Mouse (Mus musculus) C2C12 (cell line): Measurements from ENCODE around the gene Saa1. TPM values are rescaled to one million over a fixed set of nuclear protein-coding genes. Genes with fewer than 3 reads are reported as not detected.

Source experiments
- H3K27me3 ChIP-seq: one replicate; pipeline ENCODE4 v1.6.1; 2011; ENCODE audit not compliant: control insufficient read depth, insufficient read depth, insufficient read length
- H3K36me3 ChIP-seq: one replicate; pipeline ENCODE4 v1.6.1; 2011; ENCODE audit not compliant: control insufficient read depth, insufficient read depth
- H3K4me3 ChIP-seq: one replicate; pipeline ENCODE4 v1.5.1; 2011; ENCODE audit warnings: mild to moderate bottlenecking, control low read depth; ENCODE audit not compliant: poor library complexity, insufficient read depth, severe bottlenecking
- H3K79me2 ChIP-seq: one replicate; pipeline ENCODE4 v1.6.1; 2011; ENCODE audit not compliant: control insufficient read depth, insufficient read depth
- H3K79me3 ChIP-seq: one replicate; pipeline ENCODE4 v1.6.1; 2011; ENCODE audit warnings: low read depth, control low read depth
- H3ac ChIP-seq: one replicate; pipeline ENCODE3; 2011; ENCODE audit warnings: low read depth; ENCODE audit not compliant: control insufficient read depth, insufficient read length
- CEBPB ChIP-seq: IDR thresholded peaks from one replicate; pipeline ENCODE4 v1.6.1; 2011; ENCODE audit warnings: low read depth, mild to moderate bottlenecking, control low read depth, moderate library complexity
- CTCF ChIP-seq: IDR thresholded peaks from one replicate; pipeline ENCODE4 v1.5.1; 2011; ENCODE audit not compliant: control insufficient read depth, insufficient read depth, insufficient read length
- FOSL1 ChIP-seq: IDR thresholded peaks from one replicate; pipeline ENCODE4 v1.8.0; 2011; ENCODE audit warnings: mild to moderate bottlenecking, low read length; ENCODE audit not compliant: poor library complexity, insufficient read depth, severe bottlenecking
- MAX ChIP-seq: IDR thresholded peaks from one replicate; pipeline ENCODE4 v1.6.1; 2011; ENCODE audit warnings: mild to moderate bottlenecking, control low read depth
- MYOD1 ChIP-seq: IDR thresholded peaks from one replicate; pipeline ENCODE4 v1.6.1; 2011; ENCODE audit warnings: low read depth; ENCODE audit not compliant: control insufficient read depth, insufficient read length
- MYOG ChIP-seq: IDR thresholded peaks from one replicate; pipeline ENCODE4 v1.6.1; 2011; ENCODE audit not compliant: control insufficient read depth, insufficient read length; ENCODE audit errors: extremely low read depth
- USF1 ChIP-seq: IDR thresholded peaks from one replicate; pipeline ENCODE4 v1.6.1; 2011; ENCODE audit warnings: low read depth, mild to moderate bottlenecking, control low read depth, moderate library complexity
- polyA plus RNA-seq: library from polyadenylated mRNA; unstranded; fragments of >200 nt; fragmentation: generic; extraction: Trizol; gene quantifications from one replicate; pipeline ENCODE4 v1.2.1, GENCODE M21; 2012; ENCODE audit warnings: missing spikeins

The Saa1 gene
- polyA plus RNA-seq, 1 experiment, result not detected

- TF ChIP-seq FOSL1 (no peak), MAX (no peak), CEBPB (no peak), MYOD1 (no peak), CTCF (no peak), USF1 (no peak), MYOG (no peak)
- H3K4me3 ChIP-seq, result no peak overlapping the region
- no peaks in the 10 kb centered on the region for H3K36me3 ChIP-seq
- H3K79me3 ChIP-seq, result no peaks in the 10 kb centered on the region
- H3ac ChIP-seq, result no peak overlapping the region
- no peaks in the 10 kb centered on the region for H3K27me3 ChIP-seq
- H3K79me2 ChIP-seq, result no peaks in the 10 kb centered on the region
These were observed 4.0 kb downstream of the Saa1 start for GRCm38 (mm10) chr7:46738561-46739460.

- TF ChIP-seq MAX, result no peak
- no peak for TF ChIP-seq USF1
These were observed 7.8 kb downstream of the Saa1 start for GRCm38 (mm10) chr7:46734983-46735382.

GRCm38 (mm10) chr7:46732458-46732857, 10.3 kb downstream of the Saa1 start, which contains the start of gene Saa4:
Saa4 (minus strand) TSS chr7:46732603.
- Histone ChIP-seq H3K36me3 (no peaks in the 10 kb centered on the region), H3K79me3 (no peaks in the 10 kb centered on the region), H3K27me3 (no peaks in the 10 kb centered on the region), H3K4me3 (no peak within 1 kb of the TSS), H3K79me2 (no peaks in the 10 kb centered on the region), H3ac (no peak within 1 kb of the TSS)
- no peak for TF ChIP-seq USF1
- no peak for TF ChIP-seq MYOD1
- TF ChIP-seq MAX, result no peak
- no peak for TF ChIP-seq CEBPB
- no peak for TF ChIP-seq MYOG
- no peak for TF ChIP-seq CTCF
- no peak for TF ChIP-seq FOSL1

More at GRCm38 (mm10) chr7:46734983-46735382, 7.8 kb downstream of the Saa1 start:
- H3K36me3 ChIP-seq, result no peaks in the 10 kb centered on the region
- no peaks in the 10 kb centered on the region for H3K79me3 ChIP-seq
- H3ac ChIP-seq, result no peak overlapping the region
- no peaks in the 10 kb centered on the region for H3K27me3 ChIP-seq
- H3K4me3 ChIP-seq, result no peak overlapping the region
- no peaks in the 10 kb centered on the region for H3K79me2 ChIP-seq

GRCm38 (mm10) chr7:46727584-46727983, 15.2 kb downstream of the Saa1 start:
- Histone ChIP-seq H3K4me3 (no peak overlapping the region), H3ac (no peak overlapping the region), H3K79me3 (no peaks in the 10 kb centered on the region)

GRCm38 (mm10) chr7:46724396-46724795, 18.4 kb downstream of the Saa1 start:
- TF ChIP-seq MYOD1 (no peak), CTCF (no peak), FOSL1 (no peak), MYOG (no peak), CEBPB (no peak), MAX (no peak), USF1 (no peak)
- Histone ChIP-seq H3K79me3 (no peaks in the 10 kb centered on the region), H3ac (no peak overlapping the region), H3K79me2 (no peaks in the 10 kb centered on the region), H3K4me3 (no peak overlapping the region), H3K27me3 (no peaks in the 10 kb centered on the region), H3K36me3 (no peaks in the 10 kb centered on the region)

More at GRCm38 (mm10) chr7:46727584-46727983, 15.2 kb downstream of the Saa1 start:
- Histone ChIP-seq H3K36me3 (no peaks in the 10 kb centered on the region), H3K79me2 (no peaks in the 10 kb centered on the region), H3K27me3 (no peaks in the 10 kb centered on the region)
- TF ChIP-seq MYOG (no peak), CTCF (no peak), MAX (no peak), FOSL1 (no peak)

- Histone ChIP-seq H3K36me3 (no peaks in the 10 kb centered on the region), H3K27me3 (no peaks in the 10 kb centered on the region), H3K79me3 (no peaks in the 10 kb centered on the region), H3K4me3 (no peak overlapping the region), H3ac (no peak overlapping the region), H3K79me2 (no peaks in the 10 kb centered on the region)
- TF ChIP-seq CEBPB (no peak), MYOD1 (no peak), MAX (no peak), FOSL1 (no peak), USF1 (no peak), MYOG (no peak), CTCF (no peak)
These were observed 18.9 kb downstream of the Saa1 start for GRCm38 (mm10) chr7:46723849-46724248.
